Mouse (Mus musculus) embryonic fibroblast, embryonic 13.5 days (primary cell): ENCODE data around the gene Rad54l.

ENCODE experiments used
- CTCF ChIP-seq: IDR thresholded peaks from 2 replicates; pipeline ENCODE4 v1.5.1; 2011; ENCODE audit warnings: mild to moderate bottlenecking, control low read depth, low read length, moderate library complexity, borderline replicate concordance; ENCODE audit not compliant: insufficient read depth
- POLR2A ChIP-seq: IDR thresholded peaks from 2 replicates; pipeline ENCODE4 v1.6.1; 2011; ENCODE audit warnings: low read depth, mild to moderate bottlenecking, control low read depth, low read length, moderate library complexity

DNA sequence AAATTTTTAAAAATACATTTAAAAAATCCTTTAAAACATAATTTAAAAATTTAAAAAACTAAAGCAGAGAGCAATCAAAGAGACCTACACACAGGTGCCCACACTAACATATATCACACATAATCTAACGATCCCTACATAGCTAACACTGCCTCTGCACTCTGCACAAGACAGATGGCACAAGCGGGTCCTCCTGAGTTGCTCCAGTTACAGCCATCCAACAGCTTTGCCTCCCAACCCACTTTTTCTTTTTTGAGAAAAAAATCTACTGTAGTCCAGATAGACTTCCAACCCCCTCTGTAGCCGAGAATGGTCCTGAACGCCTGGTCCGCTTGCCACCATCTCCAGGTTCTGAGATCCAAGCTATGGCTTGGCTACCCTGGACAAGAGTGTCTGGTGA is 18.2 kb downstream of the Rad54l start:
- TF ChIP-seq POLR2A: no peak
- no peak for TF ChIP-seq CTCF
